ENCODE assay signal across 12 mouse cellular contexts in genomic region chr16:31460506-31460905, GRCm38 (mm10). TPM values are rescaled to one million over a fixed set of nuclear protein-coding genes. Genes with fewer than 3 reads are reported as not detected.
DNase-seq lines count a peak whose midpoint lies in the region; ATAC-seq and TF ChIP-seq lines count a peak whose summit lies in the region.
"Had no signal": no experiment of that assay in that cellular context is flagged by ENCODE, and none has a peak within 500 bp of the region (broad histone marks: within the 10 kb centered on the region; RNA-seq: fewer than 3 reads in every experiment).

No protein-coding gene starts in this region.

- H3K27me3 ChIP-seq in heart, embryonic 10.5 days (ENCODE audit: insufficient read depth, poor library complexity, severe bottlenecking) = peaks cover 27% of the 10 kb centered on the region
- H3K27me3 ChIP-seq in lung, embryonic 15.5 days = no peaks in the 10 kb centered on the region
- H3K27me3 ChIP-seq in cerebellum, adult 2 months (ENCODE audit: control insufficient read depth, insufficient read depth, low read length) = no peaks in the 10 kb centered on the region
- peaks cover 11% of the 10 kb centered on the region for H3K27me3 ChIP-seq in limb, embryonic 10.5 days (ENCODE audit: low read depth, poor library complexity, severe bottlenecking)
- H3K27me3 ChIP-seq: forebrain, embryonic 13.5 days; limb, embryonic 15.5 days; neural tube, embryonic 13.5 days had no signal

- DNase-seq in heart, embryonic 10.5 days (ENCODE audit: low spot score) = no peak
- DNase-seq in heart, postnatal 4 days = no peak
- no peak for DNase-seq in lung, postnatal 25 days (ENCODE audit: low spot score)
- DNase-seq in cerebellum, adult 2 months = peak in 1 of 2 experiments; percentile 83
- DNase-seq in limb, embryonic 10.5 days (ENCODE audit: low spot score) = no peak
- DNase-seq in urinary bladder, postnatal 25 days (ENCODE audit: low spot score) = no peak

- no peak for TF ChIP-seq CTCF in cerebellum, adult 2 months (IDR thresholded peaks at IDR 0.05; ENCODE audit: borderline replicate concordance, insufficient read depth, low read depth, low read length)

- WGBS in heart, embryonic 10.5 days = 35% methylated on average over 13 of the region's 13 CpGs
- WGBS in lung, embryonic 15.5 days = 43% methylated on average over 13 of the region's 13 CpGs
- 8% methylated on average over 13 of the region's 13 CpGs for WGBS in cerebellum, adult 2 months
- 39% methylated on average over 13 of the region's 13 CpGs for WGBS in limb, embryonic 10.5 days

- H3K4me3 ChIP-seq in heart, embryonic 10.5 days = no peak overlapping the region
- no peak overlapping the region for H3K4me3 ChIP-seq in lung, embryonic 15.5 days
- no peak overlapping the region for H3K4me3 ChIP-seq in cerebellum, adult 2 months (replicated peaks; ENCODE audit: insufficient read depth, low read depth, low read length)
- H3K4me3 ChIP-seq in limb, embryonic 10.5 days = no peak overlapping the region
- H3K4me3 ChIP-seq: forebrain, embryonic 13.5 days; limb, embryonic 15.5 days; midbrain, embryonic 10.5 days; neural tube, embryonic 13.5 days had no signal

- peak; percentile 1; the same call in 1 of the 2 replicates for ATAC-seq in lung, embryonic 15.5 days (ENCODE audit: borderline replicate concordance, extremely low read depth, low FRiP score, low TSS enrichment)
- ATAC-seq: forebrain, embryonic 13.5 days had no signal

- H3K4me2 ChIP-seq in lung, embryonic 15.5 days = no peak overlapping the region
- H3K4me2 ChIP-seq: forebrain, embryonic 13.5 days; hindbrain, embryonic 14.5 days; limb, embryonic 15.5 days; neural tube, embryonic 13.5 days had no signal

- no peaks in the 10 kb centered on the region for H3K36me3 ChIP-seq in heart, embryonic 10.5 days
- H3K36me3 ChIP-seq in lung, embryonic 15.5 days = no peaks in the 10 kb centered on the region
- H3K36me3 ChIP-seq in limb, embryonic 10.5 days = 0 out of 2 replicates have a peak, but pooled peaks cover 3% of the 10 kb centered on the region
- H3K36me3 ChIP-seq: limb, embryonic 15.5 days had no signal

- H3K27ac ChIP-seq in heart, embryonic 10.5 days = peak overlapping the region; percentile 57; the same call in 1 of the 2 replicates
- peak overlapping the region; percentile 69 for H3K27ac ChIP-seq in lung, embryonic 15.5 days
- H3K27ac ChIP-seq in cerebellum, adult 2 months (ENCODE audit: insufficient read depth, low read length) = peak overlapping the region; percentile 92
- H3K27ac ChIP-seq in limb, embryonic 10.5 days = peak overlapping the region; percentile 34; the same call in 1 of the 2 replicates
- H3K27ac ChIP-seq: forebrain, embryonic 13.5 days; hindbrain, embryonic 14.5 days; limb, embryonic 15.5 days; midbrain, embryonic 10.5 days; neural tube, embryonic 13.5 days had no signal

- H3K9ac ChIP-seq in lung, embryonic 15.5 days = no peak overlapping the region
- H3K9ac ChIP-seq: forebrain, embryonic 13.5 days; hindbrain, embryonic 14.5 days; limb, embryonic 15.5 days; neural tube, embryonic 13.5 days had no signal

- TF ChIP-seq POLR2A in cerebellum, adult 2 months (IDR thresholded peaks at IDR 0.05; ENCODE audit: borderline replicate concordance, insufficient read depth, low read length) = no peak

- no peaks in the 10 kb centered on the region for H3K9me3 ChIP-seq in heart, embryonic 10.5 days
- H3K9me3 ChIP-seq in lung, embryonic 15.5 days = no peaks in the 10 kb centered on the region
- H3K9me3 ChIP-seq in limb, embryonic 10.5 days (replicated peaks) = no peaks in the 10 kb centered on the region
- H3K9me3 ChIP-seq: forebrain, embryonic 13.5 days; limb, embryonic 15.5 days; midbrain, embryonic 10.5 days; neural tube, embryonic 13.5 days had no signal

- H3K4me1 ChIP-seq in heart, embryonic 10.5 days = peaks cover 32% of the 10 kb centered on the region
- peaks cover 31% of the 10 kb centered on the region; the same call in 1 of the 2 replicates for H3K4me1 ChIP-seq in lung, embryonic 15.5 days
- H3K4me1 ChIP-seq in cerebellum, adult 2 months (ENCODE audit: control insufficient read depth, insufficient read depth, low read length) = peaks cover 24% of the 10 kb centered on the region
- H3K4me1 ChIP-seq in limb, embryonic 10.5 days = peaks cover 44% of the 10 kb centered on the region

RNA-seq across cellular contexts. Expression of gene Bdh1, which starts 38.4 kb away (rescaled TPM):
- 10.7 and 13.8 TPM in 2 replicates for polyA plus RNA-seq in heart, embryonic 10.5 days (2016; fragmentation: Nextera tagmentation; extraction: Ambion mirVana)
- 1 to 10 TPM in 1 of 2 experiments, under 1 TPM in 1; 0.81 to 1.0 TPM for total RNA-seq in heart, postnatal 4 days (2021)
- 6.2 and 7.3 TPM in 2 replicates for polyA plus RNA-seq in lung, embryonic 15.5 days (2015; fragmentation: Nextera tagmentation; extraction: Ambion mirVana)
- polyA plus RNA-seq in cerebellum, adult 2 months (2012; rRNA removed) = 186 and 197 TPM in 2 replicates
- 9.5 and 11.4 TPM in 2 replicates for polyA plus RNA-seq in limb, embryonic 10.5 days (2016; fragmentation: Nextera tagmentation; extraction: Ambion mirVana)

Comparison
In these comparisons a context has a peak if more than half of its experiments do, and no peak if none do; other contexts are left out.
1. H3K27ac ChIP-seq: peak in every context shown above with its lines; median percentile 92 in cerebellum, adult 2 months; 69 in lung, embryonic 15.5 days; 57 in heart, embryonic 10.5 days; 34 in limb, embryonic 10.5 days.
2. RNA of gene Bdh1, which starts 38.4 kb away (polyA plus RNA-seq): 186 to 197 TPM in cerebellum, adult 2 months; 9.5 to 11.4 TPM in limb, embryonic 10.5 days, 10.7 to 13.8 TPM in heart, embryonic 10.5 days and 6.2 to 7.3 TPM in lung, embryonic 15.5 days; every median in the first group is over 10 times any median in the second.